Mouse (Mus musculus) testis, adult 2 months (tissue): Measurements from ENCODE around the gene Commd1. TPM values are rescaled to one million over a fixed set of nuclear protein-coding genes. Genes with fewer than 3 reads are reported as not detected.

Source experiments
- H3K27ac ChIP-seq: fragments of 200-500 bp; 2 replicates; pipeline ENCODE4 v1.5.1; 2012; ENCODE audit warnings: low read depth, low read length; ENCODE audit not compliant: control insufficient read depth, insufficient read depth
- H3K27me3 ChIP-seq: fragments of 200-500 bp; 2 replicates; pipeline ENCODE4 v1.6.1; 2012; ENCODE audit warnings: mild to moderate bottlenecking, low read length, moderate library complexity; ENCODE audit not compliant: control insufficient read depth, insufficient read depth
- H3K36me3 ChIP-seq: fragments of 200-500 bp; 2 replicates; pipeline ENCODE4 v1.6.1; 2012; ENCODE audit warnings: mild to moderate bottlenecking, low read length; ENCODE audit not compliant: control insufficient read depth, insufficient read depth
- H3K4me1 ChIP-seq: fragments of 200-500 bp; 2 replicates; pipeline ENCODE4 v1.6.1; 2012; ENCODE audit warnings: low read length; ENCODE audit not compliant: control insufficient read depth, insufficient read depth
- H3K4me3 ChIP-seq: fragments of 200-500 bp; 2 replicates; pipeline ENCODE4 v1.5.1; 2012; ENCODE audit warnings: low read depth, mild to moderate bottlenecking, low read length, moderate library complexity, mixed read lengths; ENCODE audit not compliant: control insufficient read depth
- CTCF ChIP-seq: fragments of 200-500 bp; IDR thresholded peaks from 2 replicates; pipeline ENCODE4 v1.5.1; 2012; ENCODE audit warnings: low read depth, mild to moderate bottlenecking, inconsistent platforms, low read length, moderate library complexity; ENCODE audit not compliant: control insufficient read depth, insufficient read depth, insufficient replicate concordance
- POLR2A ChIP-seq: fragments of 200-500 bp; IDR thresholded peaks from 2 replicates; pipeline ENCODE4 v1.6.1; 2012; ENCODE audit warnings: low read depth, mild to moderate bottlenecking, inconsistent platforms, low read length, moderate library complexity; ENCODE audit not compliant: control insufficient read depth
- polyA plus RNA-seq: library from polyadenylated mRNA; depleted of rRNA; stranded (reverse); fragments of >200 nt; gene quantifications from 2 replicates; pipeline ENCODE4 v1.2.3, GENCODE M21; 2012

Gene Commd1
- polyA plus RNA-seq, 1 experiment = 82.8 TPM

DNA sequence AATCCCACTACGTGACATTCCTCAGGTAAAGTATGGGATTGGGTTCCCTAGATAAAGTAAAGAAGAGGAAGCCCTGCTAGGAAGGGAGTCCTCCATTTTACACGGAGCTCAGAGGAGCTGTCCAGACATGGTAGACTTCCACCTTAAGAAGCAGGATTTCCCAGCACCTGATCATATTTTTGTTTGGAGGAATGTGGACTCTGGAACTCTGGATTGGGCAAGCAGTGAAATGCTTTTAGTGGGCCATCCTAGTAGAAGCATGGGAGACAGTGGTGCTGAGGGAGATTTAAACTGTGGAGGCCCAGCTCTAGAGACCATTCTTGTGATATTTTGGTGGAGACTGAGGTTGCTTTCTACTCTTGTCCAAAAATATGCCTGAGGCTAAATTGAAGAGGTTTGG is 59.6 kb downstream of the Commd1 start:
- Histone ChIP-seq H3K27ac (no peak overlapping the region), H3K27me3 (no peaks in the 10 kb centered on the region), H3K4me3 (no peak overlapping the region), H3K36me3 (no peaks in the 10 kb centered on the region), H3K4me1 (peaks cover 2% of the 10 kb centered on the region; the same call in 1 of the 2 replicates)
- TF ChIP-seq CTCF = no peak
- TF ChIP-seq POLR2A = no peak

- Histone ChIP-seq H3K4me1 (peaks cover 2% of the 10 kb centered on the region; the same call in 1 of the 2 replicates), H3K27ac (no peak overlapping the region), H3K36me3 (no peaks in the 10 kb centered on the region), H3K4me3 (no peak overlapping the region), H3K27me3 (no peaks in the 10 kb centered on the region)
- TF ChIP-seq CTCF (no peak), POLR2A (no peak)
These were observed 62.8 kb downstream of the Commd1 start for GRCm38 (mm10) chr11:22919336-22919735.

DNA sequence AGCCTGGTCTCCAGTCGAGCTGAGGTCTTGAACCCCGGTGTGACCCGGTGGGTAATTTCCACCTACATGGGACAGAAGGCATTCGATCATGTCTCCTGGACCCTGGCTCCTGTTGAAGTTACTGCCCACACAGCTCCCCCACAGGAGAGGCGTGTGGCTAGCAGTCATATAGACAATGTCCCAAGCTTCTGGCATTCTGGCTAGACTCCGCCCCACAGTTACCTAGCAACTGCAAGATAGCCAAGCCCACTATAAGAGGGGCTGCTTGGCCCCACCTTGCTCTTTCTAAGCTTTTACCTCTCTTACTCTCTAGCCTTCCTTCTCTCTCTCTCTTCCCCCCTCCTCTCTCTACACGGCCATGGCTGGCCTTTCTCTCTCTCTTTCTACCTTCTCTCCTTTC is 64.4 kb downstream of the Commd1 start:
- TF ChIP-seq CTCF (no peak), POLR2A (no peak)
- Histone ChIP-seq H3K36me3 (no peaks in the 10 kb centered on the region), H3K4me3 (no peak overlapping the region), H3K27ac (no peak overlapping the region), H3K4me1 (peaks cover 2% of the 10 kb centered on the region; the same call in 1 of the 2 replicates), H3K27me3 (no peaks in the 10 kb centered on the region)

DNA sequence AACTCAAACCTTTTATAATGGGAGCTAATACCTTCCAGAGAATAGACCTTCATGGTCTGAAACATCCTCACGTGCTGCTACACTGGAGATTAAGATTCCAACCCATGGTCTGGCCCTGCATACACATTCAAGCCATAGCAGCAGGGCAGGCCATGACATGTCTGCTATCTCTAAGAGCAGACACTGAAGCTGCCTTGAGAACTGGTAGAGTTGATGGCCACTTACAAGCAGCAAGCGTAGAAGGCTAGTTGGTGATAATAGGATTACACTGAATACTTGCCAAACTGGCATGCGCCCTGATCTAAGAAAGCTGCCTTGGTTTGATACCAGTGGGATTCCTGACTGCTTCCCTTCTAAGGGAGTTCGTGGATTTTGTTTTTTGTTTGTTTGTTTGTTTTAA is 68.4 kb downstream of the Commd1 start:
- Histone ChIP-seq H3K36me3 (no peaks in the 10 kb centered on the region), H3K4me3 (no peak overlapping the region)
- no peak for TF ChIP-seq POLR2A
- no peak for TF ChIP-seq CTCF

GRCm38 (mm10) chr11:22911831-22912230 is 70.4 kb downstream of the Commd1 start:
- no peaks in the 10 kb centered on the region for H3K27me3 ChIP-seq
- H3K4me1 ChIP-seq = no peaks in the 10 kb centered on the region
- H3K27ac ChIP-seq = no peak overlapping the region
- TF ChIP-seq POLR2A (no peak), CTCF (no peak)
- no peak overlapping the region for H3K4me3 ChIP-seq
- H3K36me3 ChIP-seq = no peaks in the 10 kb centered on the region

More for the DNA sequence above, 68.4 kb downstream of the Commd1 start:
- Histone ChIP-seq H3K27ac (no peak overlapping the region), H3K4me1 (peaks cover 2% of the 10 kb centered on the region; the same call in 1 of the 2 replicates), H3K27me3 (no peaks in the 10 kb centered on the region)

DNA sequence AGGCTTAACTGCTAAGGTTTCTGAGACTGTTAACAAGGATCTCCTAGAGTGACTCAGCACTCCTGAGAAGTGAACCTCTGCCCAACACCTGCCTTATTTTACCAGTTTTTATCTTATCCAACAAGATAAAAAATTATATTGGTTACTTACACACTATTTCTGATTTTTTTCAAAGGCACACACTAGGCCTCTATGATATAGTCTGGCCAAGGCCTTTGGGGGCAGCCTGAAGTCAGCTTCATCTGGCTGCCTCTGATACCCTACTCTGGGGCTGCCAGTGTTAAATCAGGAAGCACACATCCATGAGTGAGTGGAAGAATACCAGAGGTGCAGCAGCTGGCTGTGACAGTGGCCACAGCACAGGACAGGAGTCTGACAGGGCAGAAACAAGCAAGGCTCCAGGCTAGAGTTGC is 75.7 kb downstream of the Commd1 start:
- Histone ChIP-seq H3K27me3 (no peaks in the 10 kb centered on the region), H3K4me3 (no peak overlapping the region), H3K36me3 (no peaks in the 10 kb centered on the region), H3K27ac (no peak overlapping the region), H3K4me1 (no peaks in the 10 kb centered on the region)
- TF ChIP-seq POLR2A (no peak), CTCF (no peak)

DNA sequence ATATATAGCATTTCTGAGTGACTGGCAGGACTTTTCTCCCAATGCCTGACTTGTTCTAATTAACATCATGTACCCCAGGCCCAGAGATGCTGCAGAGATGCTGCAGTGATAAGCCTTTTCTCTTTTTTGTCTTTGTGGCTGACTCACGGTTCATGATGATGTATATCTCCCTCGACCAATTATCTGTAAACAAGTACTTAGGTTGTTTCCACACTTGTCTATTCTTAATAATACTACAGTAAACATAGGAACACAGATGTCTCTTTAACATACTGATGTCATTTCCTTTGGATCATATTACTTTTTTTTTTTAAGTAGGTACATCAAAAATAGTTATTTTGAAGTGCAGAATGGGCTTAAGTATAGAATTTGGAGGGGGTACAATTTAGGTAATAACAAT is 79.3 kb downstream of the Commd1 start:
- H3K27ac ChIP-seq = no peak overlapping the region
- H3K4me3 ChIP-seq = no peak overlapping the region
- H3K27me3 ChIP-seq = no peaks in the 10 kb centered on the region
- no peak for TF ChIP-seq POLR2A
- no peak for TF ChIP-seq CTCF
- no peaks in the 10 kb centered on the region for H3K4me1 ChIP-seq
- H3K36me3 ChIP-seq = no peaks in the 10 kb centered on the region

DNA sequence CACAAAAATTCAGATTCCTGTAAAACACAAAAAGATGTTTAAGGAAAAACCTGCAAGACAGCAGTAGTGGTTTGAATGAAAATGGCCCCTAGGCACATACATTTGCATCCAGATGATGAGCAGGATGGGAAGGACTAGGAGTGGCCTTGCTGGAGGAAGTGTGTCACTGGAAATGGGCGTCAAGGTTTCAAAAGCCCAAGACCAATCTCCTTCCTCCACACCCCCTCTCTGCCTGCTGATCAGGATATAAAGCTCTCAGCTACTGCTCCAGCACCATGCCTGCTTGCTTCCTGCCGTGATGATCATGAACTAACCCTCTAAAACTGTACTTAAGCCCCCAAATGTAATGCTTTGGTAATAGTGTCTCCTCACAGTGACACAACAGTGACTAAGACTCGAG is 82.1 kb downstream of the Commd1 start:
- no peak overlapping the region for H3K27ac ChIP-seq
- no peaks in the 10 kb centered on the region for H3K27me3 ChIP-seq
- no peak overlapping the region for H3K4me3 ChIP-seq
- H3K36me3 ChIP-seq = no peaks in the 10 kb centered on the region
- TF ChIP-seq CTCF = no peak
- TF ChIP-seq POLR2A = no peak
- H3K4me1 ChIP-seq = no peaks in the 10 kb centered on the region
